In genomic region chr14:101381943-101382342, GRCm38 (mm10) we compare ENCODE assay signal across 23 mouse cellular contexts.
"Had no signal": no experiment of that assay in that cellular context is flagged by ENCODE, and none has a peak within 500 bp of the region (broad histone marks: within the 10 kb centered on the region; RNA-seq: fewer than 3 reads in every experiment).

No protein-coding gene starts in this region.

- H3K27ac ChIP-seq: kidney, postnatal 0 days; left cerebral cortex, adult 2 months; limb, embryonic 15.5 days; liver, embryonic 14.5 days; lung, embryonic 15.5 days; midbrain, embryonic 12.5 days; neural tube, embryonic 12.5 days; neural tube, embryonic 15.5 days; stomach, embryonic 15.5 days had no signal

- H3K4me1 ChIP-seq: neural tube, embryonic 12.5 days; stomach, embryonic 15.5 days had no signal

- H3K4me3 ChIP-seq: left cerebral cortex, adult 2 months; limb, embryonic 12.5 days; limb, embryonic 15.5 days; lung, embryonic 15.5 days; midbrain, embryonic 12.5 days; neural tube, embryonic 12.5 days; neural tube, embryonic 15.5 days; stomach, embryonic 15.5 days had no signal

- H3K27me3 ChIP-seq: limb, embryonic 12.5 days; limb, embryonic 15.5 days; lung, embryonic 15.5 days; midbrain, embryonic 12.5 days; neural tube, embryonic 12.5 days; neural tube, embryonic 15.5 days; stomach, embryonic 15.5 days had no signal

- ATAC-seq: liver, postnatal 0 days had no signal

- H3K4me2 ChIP-seq: limb, embryonic 12.5 days; limb, embryonic 15.5 days; liver, embryonic 11.5 days; lung, embryonic 15.5 days; midbrain, embryonic 12.5 days; neural tube, embryonic 12.5 days; neural tube, embryonic 15.5 days; stomach, embryonic 15.5 days had no signal

- H3K36me3 ChIP-seq: limb, embryonic 12.5 days; limb, embryonic 15.5 days; lung, embryonic 15.5 days; midbrain, embryonic 12.5 days; neural tube, embryonic 12.5 days; neural tube, embryonic 15.5 days; stomach, embryonic 15.5 days had no signal

- H3K9ac ChIP-seq: limb, embryonic 12.5 days; limb, embryonic 15.5 days; liver, embryonic 14.5 days; liver, postnatal 0 days; lung, embryonic 15.5 days; midbrain, embryonic 12.5 days; neural tube, embryonic 12.5 days; neural tube, embryonic 15.5 days; stomach, embryonic 15.5 days had no signal

- H3K9me3 ChIP-seq: limb, embryonic 12.5 days; limb, embryonic 15.5 days; lung, embryonic 15.5 days; midbrain, embryonic 12.5 days; neural tube, embryonic 12.5 days; neural tube, embryonic 15.5 days; stomach, embryonic 15.5 days had no signal

- DNase-seq: kidney, adult 2 months; kidney, postnatal 25 days; layer of hippocampus, postnatal 36 days; left cerebral cortex, postnatal 4 days; liver, postnatal 0 days; lung, postnatal 10 days; lung, postnatal 4 days; right cerebral cortex, adult 18-20 months; right cerebral cortex, postnatal 14 days; right cerebral cortex, postnatal 4 days; thymus, adult 18-20 months; thymus, postnatal 36 days had no signal
